ENCODE assay signal across 9 mouse cellular contexts in genomic region chr1:83451291-83451690, GRCm38 (mm10). TPM values are rescaled to one million over a fixed set of nuclear protein-coding genes. Genes with fewer than 3 reads are reported as not detected.
DNase-seq lines count a peak whose midpoint lies in the region; TF ChIP-seq lines count a peak whose summit lies in the region.
"Had no signal": no experiment of that assay in that cellular context is flagged by ENCODE, and none has a peak within 500 bp of the region (broad histone marks: within the 10 kb centered on the region; RNA-seq: fewer than 3 reads in every experiment).

No protein-coding gene starts in this region.

- no peak for TF ChIP-seq POLR2A in cerebellum, adult 2 months (IDR thresholded peaks at IDR 0.05; ENCODE audit: borderline replicate concordance, insufficient read depth, low read length)

- DNase-seq in left cerebral cortex, postnatal 4 days = peak; percentile 75
- DNase-seq in left cerebral cortex, adult 11 months (ENCODE audit: low spot score) = no peak
- peak; percentile 68 to 88 for DNase-seq in cerebellum, adult 2 months
- peak; percentile 7 for DNase-seq in embryo, embryonic 11 days
- peak; percentile 4 for DNase-seq in retina, postnatal 1 day
- no peak for DNase-seq in lung, adult 18-20 months
- no peak for DNase-seq in neural tube, embryonic 10.5 days (ENCODE audit: extremely low spot score, low spot score)
- DNase-seq: adrenal gland, postnatal 10 days had no signal

- peaks cover 2% of the 10 kb centered on the region; the same call in 1 of the 2 replicates for H3K4me1 ChIP-seq in cerebellum, adult 2 months (ENCODE audit: control insufficient read depth, insufficient read depth, low read length)

- intact Hi-C loops in left cerebral cortex, postnatal 4 days (cut with DNase I) = no loop called here

- H3K4me3 ChIP-seq in cerebellum, adult 2 months (replicated peaks; ENCODE audit: insufficient read depth, low read depth, low read length) = no peak overlapping the region

- peak overlapping the region; percentile 82; the same call in 1 of the 2 replicates for H3K27ac ChIP-seq in cerebellum, adult 2 months (ENCODE audit: insufficient read depth, low read length)

- H3K27me3 ChIP-seq in cerebellum, adult 2 months (ENCODE audit: control insufficient read depth, insufficient read depth, low read length) = no peaks in the 10 kb centered on the region

- WGBS in cerebellum, adult 2 months = 10% methylated on average over 5 of the region's 5 CpGs

- TF ChIP-seq CTCF in cerebellum, adult 2 months (IDR thresholded peaks at IDR 0.05; ENCODE audit: borderline replicate concordance, insufficient read depth, low read depth, low read length) = no peak

RNA-seq across cellular contexts. Expression of gene Sphkap, which starts 43.3 kb away (rescaled TPM):
- total RNA-seq in left cerebral cortex, postnatal 4 days (2021) = 100 to 1,000 TPM; 104 to 110 TPM
- 177 and 217 TPM in 2 replicates for polyA plus RNA-seq in cerebellum, adult 2 months (2012; rRNA removed)
- polyA plus RNA-seq: spleen, adult 2 months had no signal

Comparison
In these comparisons a context has a peak if more than half of its experiments do, and no peak if none do; other contexts are left out.
1. DNase-seq: peak in left cerebral cortex, postnatal 4 days (single experiment), cerebellum, adult 2 months (2 of 2), embryo, embryonic 11 days (single experiment) and retina, postnatal 1 day (single experiment); none in left cerebral cortex, adult 11 months (single experiment), lung, adult 18-20 months (0 of 2) and neural tube, embryonic 10.5 days (single experiment).